Mouse (Mus musculus): ENCODE measurements around the gene Maf. TPM values are rescaled to one million over a fixed set of nuclear protein-coding genes. Genes with fewer than 3 reads are reported as not detected.

Gene Maf
- total RNA-seq, 2 experiments from 2014 or later: 105 to 109 TPM

DNA sequence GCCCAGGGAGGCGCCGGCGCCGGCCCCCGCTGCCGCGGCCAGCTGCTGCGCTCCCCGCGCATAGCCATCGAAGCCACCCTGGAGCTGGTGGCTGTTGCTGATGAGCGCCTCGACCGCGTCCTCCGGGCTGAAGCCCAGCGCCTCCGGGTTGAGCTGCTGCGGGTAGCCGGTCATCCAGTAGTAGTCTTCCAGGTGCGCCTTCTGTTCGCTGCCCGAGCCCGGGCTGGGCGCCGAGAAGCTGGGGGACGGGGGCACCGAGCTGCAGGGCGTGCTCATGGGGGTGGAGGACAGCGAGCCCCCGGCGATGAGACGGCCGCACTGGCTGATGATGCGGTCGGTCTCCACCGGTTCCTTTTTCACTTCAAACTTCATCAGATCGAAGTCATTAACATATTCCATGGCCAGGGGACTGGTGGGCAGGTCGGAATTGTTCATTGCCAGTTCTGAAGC, 1.2 kb downstream of the Maf start:
- DNase-seq: peak; percentile 56

DNA sequence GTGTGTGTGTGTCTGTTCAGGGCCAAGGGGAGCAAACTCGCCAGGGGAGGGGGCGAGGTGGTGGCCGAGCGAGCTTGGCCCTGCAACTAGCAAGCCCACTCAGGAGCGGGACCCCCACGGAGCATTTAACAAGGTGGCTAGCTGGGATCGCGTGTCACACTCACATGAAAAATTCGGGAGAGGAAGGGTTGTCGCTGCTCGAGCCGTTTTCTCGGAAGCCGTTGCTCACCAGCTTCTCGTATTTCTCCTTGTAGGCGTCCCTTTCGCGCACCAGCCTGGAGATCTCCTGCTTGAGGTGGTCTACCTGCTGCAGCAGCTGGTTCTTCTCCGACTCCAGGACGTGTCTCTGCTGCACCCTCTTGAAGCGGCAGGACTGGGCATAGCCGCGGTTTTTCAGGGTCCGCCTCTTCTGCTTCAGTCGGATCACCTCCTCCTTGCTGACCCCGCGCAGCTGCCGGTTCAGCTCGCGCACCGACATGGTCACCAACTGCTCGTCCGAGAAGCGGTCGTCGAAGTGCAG, 1.9 kb downstream of the Maf start:
- peak; percentile 63 for DNase-seq

DNA sequence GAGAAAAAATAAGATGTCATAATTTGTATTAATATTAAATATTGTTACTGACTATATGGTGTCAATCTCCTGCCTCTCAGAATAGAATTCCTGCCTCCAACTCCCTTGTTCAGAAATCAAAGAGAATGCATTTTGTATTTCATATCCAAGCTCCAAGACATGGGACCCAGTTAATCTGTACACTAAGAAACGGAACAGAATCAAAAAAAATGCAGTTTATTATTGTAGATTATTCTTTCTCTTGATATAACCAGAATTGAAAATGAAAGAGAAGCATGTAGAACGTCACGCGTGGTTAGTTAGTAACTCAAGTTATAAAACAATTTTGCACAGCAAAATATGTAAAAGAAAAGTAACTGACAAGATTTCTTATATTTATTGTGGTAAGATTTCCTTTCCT, 4.5 kb downstream of the Maf start:
- no peak for DNase-seq

DNA sequence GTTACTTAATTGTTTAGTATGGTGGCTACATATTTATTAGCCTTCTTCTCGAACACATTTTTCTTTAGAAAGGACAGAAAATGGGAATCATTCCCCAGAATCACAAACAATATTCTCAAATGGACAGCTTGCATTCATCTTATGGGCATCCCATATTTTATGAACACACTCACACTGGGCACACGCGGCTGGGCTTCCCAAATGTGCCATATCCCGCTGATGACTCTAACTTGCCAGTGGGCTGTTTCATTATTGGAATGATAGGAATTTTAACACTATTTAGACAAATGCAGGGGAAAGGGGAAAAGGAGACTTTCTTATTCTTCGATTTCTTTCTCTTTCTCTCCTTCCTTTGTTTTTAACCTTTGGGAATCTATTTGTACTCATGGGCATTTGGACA, 6.6 kb downstream of the Maf start:
- no peak for DNase-seq

DNA sequence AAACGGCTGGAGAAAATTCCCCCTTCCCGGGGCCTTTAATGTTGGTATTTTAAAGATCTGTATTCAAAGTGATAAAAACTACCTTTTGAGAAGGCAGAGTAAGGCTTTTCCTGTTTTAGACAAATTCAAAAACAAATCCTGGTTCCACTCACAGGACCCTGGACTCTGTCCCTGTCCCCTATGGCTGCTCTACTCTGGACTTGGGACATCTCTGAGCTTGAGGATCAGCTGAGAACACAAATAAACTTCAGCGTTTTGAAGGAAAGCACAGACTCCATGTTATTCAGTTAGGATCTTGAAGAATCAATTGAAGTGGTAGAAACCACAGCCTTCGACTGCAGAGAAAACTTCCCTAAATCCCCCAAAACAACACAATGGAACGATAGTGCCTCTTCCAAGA, 8.4 kb downstream of the Maf start:
- DNase-seq: no peak

DNA sequence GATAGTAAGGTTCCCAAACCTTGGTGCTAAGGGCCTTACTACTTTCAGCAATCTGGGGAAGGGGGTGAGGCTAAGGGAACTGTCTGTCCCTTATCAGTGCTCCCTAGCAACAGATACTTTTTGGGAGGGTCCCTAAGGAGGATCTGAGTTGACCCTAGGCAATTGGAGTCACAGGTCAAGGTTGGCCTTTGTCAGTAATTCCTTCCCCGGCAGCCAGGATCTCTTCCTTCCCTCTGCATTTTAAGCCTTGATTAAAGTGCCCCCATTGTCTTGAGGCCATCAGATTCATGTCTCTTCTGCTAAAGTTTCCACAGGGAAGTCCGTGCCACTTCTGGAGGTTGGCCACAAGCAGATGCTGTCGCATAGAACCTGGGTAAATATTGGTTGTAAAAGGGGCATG, 10.2 kb downstream of the Maf start:
- DNase-seq: no peak

DNA sequence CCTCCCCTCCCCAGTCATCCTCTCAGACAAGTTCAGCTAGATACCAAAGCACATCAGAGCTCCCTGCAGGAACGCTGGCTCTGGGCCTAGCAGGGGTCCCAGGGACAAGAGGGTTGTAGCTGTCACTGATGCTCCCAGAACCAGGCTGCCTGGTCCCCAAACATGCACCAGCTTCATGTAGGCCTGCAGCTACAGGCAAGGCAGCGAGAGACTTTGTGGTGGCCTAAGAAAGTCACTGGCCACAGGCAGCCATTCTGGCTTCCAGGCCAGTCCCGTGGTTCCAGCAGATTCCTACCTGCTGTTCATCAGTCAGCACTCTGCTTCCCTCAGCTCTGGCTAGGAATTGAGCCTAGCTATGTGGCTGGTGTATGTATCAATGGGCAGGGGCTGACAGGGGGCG, 10.9 kb downstream of the Maf start:
- DNase-seq: no peak

DNA sequence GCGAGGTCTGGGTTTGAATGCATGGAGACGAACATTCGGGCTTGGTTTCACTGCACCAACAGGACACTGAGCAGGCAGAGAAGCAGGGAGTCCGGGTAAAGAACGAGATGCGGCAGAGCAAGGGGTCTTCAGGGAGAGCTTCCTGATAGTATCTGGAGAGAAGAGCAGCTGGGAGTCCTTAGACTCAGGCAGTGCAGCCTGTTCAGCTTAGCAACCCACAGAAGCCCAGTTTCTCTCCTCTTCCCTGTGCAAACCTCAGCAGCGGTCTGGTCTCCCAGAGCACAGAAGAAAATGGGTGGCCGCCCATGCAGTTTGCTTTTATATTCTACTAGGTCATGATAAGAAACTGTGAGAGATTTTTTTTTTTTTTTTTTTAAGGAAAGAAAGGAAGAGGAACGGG, 20.2 kb downstream of the Maf start:
- DNase-seq: no peak

DNA sequence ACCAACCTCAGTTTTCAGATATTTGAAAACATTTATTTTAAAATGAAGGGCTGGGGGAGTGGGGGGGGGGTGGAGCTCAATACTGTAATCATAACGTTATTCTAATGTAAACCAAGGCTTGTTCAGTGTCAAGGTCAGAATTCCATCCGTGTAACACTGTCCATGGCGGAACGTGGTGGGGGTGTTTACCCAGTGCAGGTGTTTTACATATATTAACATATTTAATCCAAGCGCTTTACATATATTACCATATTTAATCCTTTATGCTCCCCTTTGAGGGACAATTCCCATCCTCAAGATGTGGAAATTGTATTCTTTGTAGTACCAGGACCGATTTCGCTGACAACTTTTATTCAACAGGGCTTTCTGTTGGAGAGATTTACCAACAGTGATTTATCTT, 24.3 kb downstream of the Maf start:
- DNase-seq: no peak

DNA sequence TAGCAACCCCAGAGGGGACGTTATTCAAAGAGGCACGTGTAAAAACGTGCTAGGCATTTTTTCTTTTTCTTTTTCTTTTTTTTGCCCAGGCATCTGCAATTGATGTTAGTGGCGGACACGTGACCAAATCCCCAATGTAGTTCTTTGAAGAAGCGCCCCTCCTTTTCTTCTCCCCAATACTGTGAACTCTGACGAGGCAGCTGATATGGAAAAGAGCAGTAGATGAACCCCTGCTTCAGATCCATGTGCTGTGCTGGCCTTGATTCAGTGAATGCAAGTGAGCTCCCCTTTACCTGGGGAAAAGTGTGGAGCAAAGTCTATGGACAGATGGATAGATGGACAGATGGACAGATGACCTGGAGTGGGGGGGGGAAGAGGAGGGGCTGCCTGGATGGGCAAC, 28.1 kb downstream of the Maf start:
- DNase-seq: no peak

DNA sequence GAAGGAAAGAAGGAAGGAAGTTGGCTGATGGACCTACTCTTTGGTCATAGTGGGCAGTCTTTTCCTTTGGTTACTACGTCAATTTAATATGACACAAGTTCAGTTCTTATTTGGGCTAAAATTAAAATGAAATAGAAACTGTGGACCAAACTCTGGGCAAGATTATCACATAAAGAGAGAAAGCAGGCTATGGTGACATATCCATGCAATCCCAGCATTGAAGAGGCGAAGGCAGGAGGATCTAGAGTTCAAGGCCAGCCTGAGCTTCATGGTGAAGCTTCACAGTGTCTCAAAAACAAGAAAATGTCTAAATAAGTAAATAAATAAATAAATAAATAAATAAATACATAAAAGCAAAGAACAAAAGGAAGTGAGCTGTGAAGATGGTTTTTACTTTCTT, 42.7 kb downstream of the Maf start:
- DNase-seq: no peak

DNA sequence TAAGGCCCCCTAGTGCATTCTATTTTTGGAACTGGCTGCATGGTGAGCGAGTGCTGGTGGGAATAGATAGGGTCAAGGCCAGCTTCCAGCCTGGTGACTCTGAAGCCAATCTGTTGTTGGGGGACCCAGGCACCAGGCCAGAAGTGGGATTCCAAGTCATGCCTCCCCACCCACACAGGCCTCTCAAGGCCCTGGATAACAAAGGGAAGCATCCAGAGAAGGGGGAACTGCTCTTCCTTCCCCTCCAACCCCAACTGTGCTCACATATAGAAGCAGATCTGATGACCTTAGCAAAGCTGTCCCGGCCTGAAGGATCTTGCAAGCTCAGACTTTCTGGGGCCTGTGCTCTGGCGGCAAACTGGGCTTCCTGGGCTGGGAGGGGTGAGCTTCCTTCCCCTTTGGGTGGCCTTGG, 57.5 kb downstream of the Maf start:
- DNase-seq: no peak

DNA sequence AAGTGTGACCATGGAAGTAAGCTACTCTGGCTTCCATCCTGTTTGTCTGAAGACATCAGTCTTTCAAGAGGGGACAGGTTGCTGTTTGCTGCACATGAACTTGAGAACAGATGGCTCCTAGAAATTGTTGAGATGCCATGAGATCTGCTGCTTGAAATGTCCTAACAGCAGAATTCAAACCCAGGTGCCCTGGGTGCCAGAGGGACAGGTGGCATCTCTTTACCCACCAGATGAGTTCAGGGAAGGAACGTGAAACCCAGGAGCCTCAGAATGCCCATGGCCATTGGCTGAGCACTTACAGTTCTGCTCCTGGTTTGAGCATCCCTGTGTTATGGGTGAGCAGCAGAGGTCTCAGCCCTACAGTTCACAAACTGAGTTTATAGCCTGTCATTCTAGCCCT, 62.5 kb downstream of the Maf start:
- DNase-seq: no peak

DNA sequence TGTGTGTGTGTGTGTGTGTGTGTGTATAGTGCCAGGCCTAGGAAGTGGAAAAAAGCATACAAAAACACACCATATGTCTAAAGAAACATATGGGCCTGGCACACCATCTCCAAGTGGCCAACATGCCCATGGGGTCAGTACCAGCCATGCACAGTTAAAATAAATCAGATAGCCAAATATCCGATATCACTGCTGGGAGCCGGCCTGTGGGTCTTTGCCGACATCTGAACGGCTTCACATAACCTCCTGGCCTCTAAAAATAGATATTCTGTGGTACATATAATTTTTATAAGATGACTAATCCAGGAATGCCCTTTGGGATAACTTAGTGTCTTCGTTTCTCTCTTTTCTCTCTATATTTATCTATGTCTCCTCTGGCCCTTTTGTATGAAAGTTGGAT, 65.7 kb downstream of the Maf start:
- DNase-seq: no peak

DNA sequence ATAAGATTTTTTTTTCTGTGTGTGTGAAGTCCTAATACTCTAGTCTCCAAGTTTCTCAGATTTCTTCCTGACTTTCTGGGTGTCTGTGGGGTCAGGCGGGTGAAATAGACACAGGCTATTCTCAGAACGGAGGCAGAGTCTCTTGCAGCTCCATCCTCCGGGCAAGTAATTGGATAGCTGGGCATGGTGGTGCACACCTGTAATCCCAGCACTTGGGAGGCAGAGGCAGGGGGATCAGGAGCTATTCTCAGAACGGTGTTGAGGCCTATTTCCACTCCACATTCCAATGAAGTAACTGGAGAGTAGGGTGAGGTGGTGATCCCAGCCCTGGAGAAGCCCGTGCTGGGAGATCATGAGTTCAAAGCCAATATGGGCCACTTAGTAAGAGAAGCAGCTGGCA, 67.6 kb downstream of the Maf start:
- no peak for DNase-seq

DNA sequence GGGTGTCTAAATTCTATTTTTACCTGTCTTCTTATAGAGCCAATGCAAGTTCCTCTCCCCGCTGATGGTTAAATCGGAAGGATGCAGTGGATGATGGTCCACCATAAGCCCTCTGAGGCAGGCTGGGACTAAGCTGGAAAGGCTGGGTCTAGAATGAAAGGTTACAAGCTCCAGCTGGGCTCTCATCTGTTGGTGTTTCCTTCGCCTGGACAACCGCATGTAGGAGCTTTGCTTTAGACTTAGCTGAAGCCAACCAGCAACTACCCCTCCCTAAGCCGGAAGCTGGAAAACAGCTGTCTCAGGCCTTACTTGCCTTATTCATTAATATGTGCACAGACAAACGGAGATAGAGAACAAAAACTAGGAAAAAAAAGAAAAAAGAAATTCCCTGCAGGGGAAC, 70.8 kb downstream of the Maf start:
- no peak for DNase-seq

Data from gastrocnemius, postnatal 10 days (tissue).